Mouse (Mus musculus): Measurements from ENCODE around the gene Pbx4.

- TF ChIP-seq POLR2A (IDR thresholded peaks at IDR 0.05; ENCODE audit: insufficient read depth, low read length): no peak
- no peak for TF ChIP-seq CTCF (IDR thresholded peaks at IDR 0.05; ENCODE audit: low read depth, low read length)
Observed at GRCm38 (mm10) chr8:69921141-69921540, 88.8 kb downstream of the Pbx4 start.

Data from ES-Bruce4 (cell line).